Mouse (Mus musculus): ENCODE data around the gene Vat1.

- TF ChIP-seq CTCF (conservative IDR thresholded peaks at IDR 0.05; ENCODE audit: insufficient read depth, insufficient read length, low read depth, low read length) (no peak), POLR2A (IDR thresholded peaks at IDR 0.05; ENCODE audit: low read depth, low read length) (no peak)
These were observed at the start of gene Vat1 for GRCm38 (mm10) chr11:101465869-101466551.
